Mouse (Mus musculus): ENCODE measurements around the gene Ces2g.

GRCm38 (mm10) chr8:104925972-104926596 lies 35.4 kb upstream of the Ces2g start, which contains the start of gene Ces2e:
- TF ChIP-seq CTCF (conservative IDR thresholded peaks at IDR 0.05; ENCODE audit: low read length) (no peak), NANOG (IDR thresholded peaks at IDR 0.05; ENCODE audit: borderline replicate concordance, low read length) (no peak)
